Mouse (Mus musculus) liver, embryonic 14.5 days (tissue): Measurements from ENCODE around the gene Snai3. TPM values are rescaled to one million over a fixed set of nuclear protein-coding genes. Genes with fewer than 3 reads are reported as not detected.

ENCODE experiments used
- ATAC-seq: fragments of 200-750 bp; cut with Nextera tagmentation; 2 replicates; pipeline ENCODE4 v1.8.0; 2017; ENCODE audit warnings: moderate number of reproducible peaks, mild to moderate bottlenecking, moderate library complexity; ENCODE audit not compliant: insufficient read depth
- DNase-seq, 3 experiments: peaks; one replicate each; pipeline ENCODE4 v3.0.0-alpha.2; 2012 to 2013; ENCODE audit warnings: low read depth in 3 of 3, low spot score in 3 of 3
- H3K27ac ChIP-seq: fragments of 300-500 bp; sonication (generic); 2 replicates; pipeline ENCODE4 v1.5.1; 2014; ENCODE audit warnings: moderate library complexity, mild to moderate bottlenecking, control low read depth, inconsistent platforms
- H3K27me3 ChIP-seq: fragments of 300-500 bp; sonication (generic); 2 replicates; pipeline ENCODE4 v1.6.1; 2014; ENCODE audit warnings: mild to moderate bottlenecking, low read length, moderate library complexity; ENCODE audit not compliant: control insufficient read depth, insufficient read depth
- H3K36me3 ChIP-seq: fragments of 300-500 bp; sonication (generic); replicated peaks from 2 replicates; pipeline ENCODE4 v1.6.1; 2014; ENCODE audit warnings: low read depth; ENCODE audit not compliant: control insufficient read depth, insufficient read depth
- H3K4me1 ChIP-seq, 2 experiments: fragments of 200-500 bp in 1 of 2; fragments of 300-500 bp in 1 of 2; sonication (generic) in 1 of 2; replicated peaks; 2 replicates each; pipeline ENCODE4 v1.6.1; 2012 to 2014; ENCODE audit warnings: antibody characterized with exemption in 1 of 2, inconsistent platforms in 1 of 2, low read length in 1 of 2; ENCODE audit not compliant: control insufficient read depth in 2 of 2, insufficient read depth in 2 of 2
- H3K4me2 ChIP-seq: fragments of 300-500 bp; sonication (generic); 2 replicates; pipeline ENCODE4 v1.6.1; 2014; ENCODE audit warnings: low read depth, mild to moderate bottlenecking, control low read depth, moderate library complexity
- H3K4me3 ChIP-seq, 2 experiments: fragments of 200-500 bp in 1 of 2; fragments of 300-500 bp in 1 of 2; sonication (generic) in 1 of 2; 2 replicates each; pipeline ENCODE4 v1.5.1; 2012 to 2014; ENCODE audit warnings: low read depth in 2 of 2, low read length in 2 of 2, mild to moderate bottlenecking in 2 of 2, control low read depth in 1 of 2, inconsistent platforms in 1 of 2, moderate library complexity in 1 of 2; ENCODE audit not compliant: insufficient read depth in 1 of 2
- H3K9ac ChIP-seq: fragments of 300-500 bp; sonication (generic); replicated peaks from 2 replicates; pipeline ENCODE4 v1.6.1; 2014; ENCODE audit warnings: mild to moderate bottlenecking, control low read depth, moderate library complexity
- H3K9me3 ChIP-seq: fragments of 300-500 bp; sonication (generic); 2 replicates; pipeline ENCODE4 v1.6.1; 2016; ENCODE audit warnings: low read length, mixed read lengths; ENCODE audit not compliant: control insufficient read depth
- CTCF ChIP-seq: IDR thresholded peaks from 2 replicates; pipeline ENCODE4 v1.5.1; 2016; ENCODE audit warnings: antibody characterized with exemption, low read depth, control low read depth
- EP300 ChIP-seq: IDR thresholded peaks from 2 replicates; pipeline ENCODE4 v1.6.1; 2016; ENCODE audit warnings: antibody characterized with exemption, low read depth
- WGBS: fragments of 180-500 bp; shearing (Covaris S2); extraction: QIAGEN DNeasy Blood & Tissue Kit; methylation state at CpG from one replicate; pipeline ENCODE4 v1.1.7; 2014; ENCODE audit not compliant: insufficient replicate concordance; 5-methylcytosine and 5-hydroxymethylcytosine counted together
- polyA plus RNA-seq, 2 experiments: library from polyadenylated mRNA; depleted of rRNA in 1 of 2; stranded (reverse) in 1 of 2; unstranded in 1 of 2; fragments of >200 nt; fragmentation: Nextera tagmentation in 1 of 2; extraction: Ambion mirVana in 1 of 2; gene quantifications; 2 replicates each; pipeline versions ENCODE4 v1.2.1 to v1.2.3; 2012 to 2014

Snai3 gene
- polyA plus RNA-seq (2012; rRNA removed) (0.16 and 0.23 TPM in 2 replicates), polyA plus RNA-seq (2014; fragmentation: Nextera tagmentation; extraction: Ambion mirVana) (0.30 and 0.41 TPM in 2 replicates)

DNA sequence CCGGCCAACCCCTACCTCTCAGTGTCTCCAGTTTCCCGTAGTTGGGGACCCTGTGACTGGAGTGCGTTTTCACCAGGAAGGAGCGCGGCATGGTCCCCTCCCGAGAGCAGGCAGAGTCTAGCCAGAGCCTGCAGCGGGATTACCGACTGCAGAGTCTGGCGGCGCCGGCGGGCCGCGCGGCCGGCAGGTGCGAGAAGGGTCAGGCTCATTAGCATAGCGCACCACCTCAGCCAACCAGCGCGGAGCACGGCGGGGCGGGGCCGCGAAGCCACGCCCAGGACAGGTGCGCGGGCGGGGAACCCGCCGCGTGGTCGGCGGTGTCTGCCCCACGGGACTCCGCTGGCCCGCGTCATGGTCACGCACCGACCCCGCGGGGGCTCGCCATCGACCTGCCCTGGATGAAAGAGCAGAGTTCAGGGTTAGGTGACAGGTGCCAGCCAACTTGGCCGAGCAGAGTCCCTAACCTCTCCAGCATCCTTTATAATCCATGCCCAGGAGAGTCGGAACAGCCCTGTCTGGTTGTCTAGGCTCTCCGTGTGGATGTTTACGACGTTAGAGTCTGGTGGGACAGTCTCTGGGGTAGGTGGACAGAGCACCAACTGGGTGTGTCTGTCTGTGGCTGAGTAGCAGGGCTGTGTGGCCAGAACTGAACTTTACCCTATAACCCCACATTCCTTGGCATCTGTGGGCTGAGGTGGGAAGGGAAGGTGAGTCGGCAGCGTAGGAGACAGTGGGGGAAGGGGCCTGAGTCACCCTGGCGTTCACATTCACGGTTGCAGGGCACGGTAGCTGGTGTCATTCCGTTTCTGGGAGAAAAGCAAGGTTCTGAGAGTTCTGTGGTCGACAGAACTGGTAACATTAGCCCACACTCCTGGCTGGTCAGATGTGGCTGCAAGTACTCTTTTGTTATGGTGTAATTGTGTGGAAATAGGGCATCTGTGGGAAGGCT is at the start of gene Snai3:
TSS of gene Snai3 (minus strand) at position 210 of the 949 bp plus-strand sequence.
- whole genome bisulfite sequencing = 5% methylated on average over 56 of the region's 56 CpGs
- Histone ChIP-seq H3K4me2 (peak within 1 kb of the TSS; percentile 50), H3K4me3 (peak within 1 kb of the TSS; percentile 20 to 24; a peak in 3 of 4 replicates), H3K36me3 (no peaks in the 10 kb centered on the region), H3K9me3 (no peaks in the 10 kb centered on the region), H3K27me3 (peaks cover 27% of the 10 kb centered on the region), H3K4me1 (peaks cover 0 to 27% of the 10 kb centered on the region in 2 experiments; a peak in 3 of 4 replicates), H3K9ac (no peak within 1 kb of the TSS), H3K27ac (no peak within 1 kb of the TSS)
- ATAC-seq (peak; percentile 64), DNase-seq (no peak)
- no peak for TF ChIP-seq EP300
- TF ChIP-seq CTCF = no peak

GRCm38 (mm10) chr8:122500856-122501255 is 40.3 kb upstream of the Snai3 start:
- ATAC-seq (peak; percentile 56), DNase-seq (peak; percentile 67 to 69 (median 68))
- Histone ChIP-seq H3K27me3 (no peaks in the 10 kb centered on the region), H3K4me1 (no peaks in the 10 kb centered on the region), H3K36me3 (peaks cover 72% of the 10 kb centered on the region), H3K9ac (no peak overlapping the region), H3K27ac (no peak overlapping the region), H3K4me2 (no peak overlapping the region), H3K9me3 (no peaks in the 10 kb centered on the region), H3K4me3 (no peak overlapping the region)
- 39% methylated on average over 10 of the region's 10 CpGs for WGBS
- TF ChIP-seq CTCF (peak; percentile 98), EP300 (no peak)

DNA sequence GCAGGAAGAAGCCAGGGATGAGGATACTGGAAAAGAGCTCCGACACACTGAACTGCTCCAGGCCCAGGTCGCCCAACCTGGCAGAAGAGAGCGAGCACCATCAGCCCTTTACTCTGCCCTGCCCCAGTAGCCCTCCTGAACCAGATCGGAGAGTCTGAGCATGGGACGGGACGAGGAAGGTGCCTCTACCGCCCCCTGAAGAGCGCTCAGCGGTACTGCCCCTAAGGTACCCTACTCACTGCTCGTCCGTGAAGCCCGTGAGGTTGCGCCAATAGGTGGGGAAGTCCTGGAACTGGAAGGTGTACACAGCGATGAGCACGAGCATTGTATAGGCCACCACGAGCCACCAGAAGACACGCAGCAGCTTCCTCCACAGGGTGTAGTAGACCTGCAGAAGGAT is 37.4 kb upstream of the Snai3 start:
- Histone ChIP-seq H3K4me2 (no peak overlapping the region), H3K27me3 (no peaks in the 10 kb centered on the region), H3K4me1 (no peaks in the 10 kb centered on the region), H3K4me3 (no peak overlapping the region), H3K9me3 (no peaks in the 10 kb centered on the region), H3K27ac (no peak overlapping the region), H3K36me3 (peaks cover 89% of the 10 kb centered on the region), H3K9ac (no peak overlapping the region)
- no peak for ATAC-seq
- 77% methylated on average over 17 of the region's 17 CpGs for WGBS
- peak; percentile 70 for TF ChIP-seq CTCF
- no peak for TF ChIP-seq EP300
- DNase-seq = no peak

- Histone ChIP-seq H3K4me3 (no peak overlapping the region), H3K36me3 (peaks cover 95% of the 10 kb centered on the region), H3K27ac (no peak overlapping the region), H3K9ac (no peak overlapping the region), H3K9me3 (no peaks in the 10 kb centered on the region), H3K4me1 (no peaks in the 10 kb centered on the region), H3K27me3 (no peaks in the 10 kb centered on the region), H3K4me2 (no peak overlapping the region)
- no peak for TF ChIP-seq EP300
- TF ChIP-seq CTCF = no peak
- DNase-seq (no peak), ATAC-seq (no peak)
- 80% methylated on average over 12 of the region's 12 CpGs for WGBS
Measured at GRCm38 (mm10) chr8:122497016-122497734, 36.6 kb upstream of the Snai3 start.

DNA sequence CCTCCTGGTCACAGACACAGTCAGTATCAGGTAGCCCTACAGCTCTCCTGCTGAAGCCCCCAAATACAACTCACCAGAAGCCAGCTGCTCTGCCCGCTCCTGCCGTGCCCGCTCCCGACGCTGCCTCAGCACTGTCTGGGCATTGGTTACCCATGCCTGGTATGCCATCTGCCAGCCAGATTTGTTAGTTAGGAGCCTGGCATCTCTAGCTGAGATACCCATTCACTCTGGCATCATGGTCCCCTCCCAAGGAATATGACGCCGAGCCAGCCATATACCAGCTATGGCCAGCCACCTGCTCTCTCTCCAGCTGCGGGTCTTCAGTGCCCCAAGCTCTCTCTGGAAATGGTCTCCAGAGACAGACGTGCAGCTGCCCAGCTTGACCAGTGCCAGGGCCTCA is 27.9 kb upstream of the Snai3 start:
- no peak overlapping the region for H3K27ac ChIP-seq
- H3K4me3 ChIP-seq = no peak overlapping the region
- H3K4me1 ChIP-seq = no peaks in the 10 kb centered on the region
- H3K4me2 ChIP-seq = no peak overlapping the region
- no peak overlapping the region for H3K9ac ChIP-seq
- peaks cover 97% of the 10 kb centered on the region for H3K36me3 ChIP-seq
- WGBS = 95% methylated on average over 9 of the region's 9 CpGs
- no peak for TF ChIP-seq EP300
- ATAC-seq (no peak), DNase-seq (no peak)
- no peaks in the 10 kb centered on the region for H3K27me3 ChIP-seq
- no peaks in the 10 kb centered on the region for H3K9me3 ChIP-seq
